8 mouse cellular contexts compared by ENCODE assay signal in the genomic region with DNA sequence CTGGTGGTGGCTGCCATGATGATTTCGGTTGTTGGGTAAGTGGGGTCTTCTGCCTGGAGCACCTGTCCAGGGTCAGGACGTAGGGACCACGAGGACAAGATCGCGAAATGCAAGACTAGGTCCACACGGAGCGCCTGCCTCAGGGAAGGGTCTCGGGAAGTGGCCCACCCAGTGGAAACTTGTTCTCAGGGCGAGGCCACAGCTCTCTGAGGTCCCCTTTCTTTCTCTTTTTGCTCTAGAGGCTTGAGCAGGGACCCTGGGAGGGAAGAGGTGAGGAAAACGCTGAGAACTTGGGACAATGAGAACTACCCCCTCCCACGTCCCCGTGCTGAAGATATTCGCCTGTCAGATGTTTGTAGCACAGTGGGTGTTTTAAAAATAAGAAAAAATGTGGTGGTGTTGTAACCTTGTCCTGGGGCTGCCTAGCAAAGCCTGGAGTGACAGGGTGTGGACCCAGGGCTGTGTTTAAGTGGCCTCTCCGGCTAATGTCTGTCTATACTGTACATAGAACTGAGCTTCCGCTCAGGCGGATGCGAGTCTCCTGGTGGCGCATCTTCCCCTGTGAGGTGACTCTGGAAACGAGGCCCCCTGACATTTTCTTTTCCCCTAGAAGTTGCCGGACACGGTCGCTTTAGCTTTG. TPM values are rescaled to one million over a fixed set of nuclear protein-coding genes. Genes with fewer than 3 reads are reported as not detected.
DNase-seq lines count a peak whose midpoint lies in the region; ATAC-seq lines count a peak whose summit lies in the region.

No protein-coding gene starts in this region.

- no peak for DNase-seq in heart, postnatal 10 days
- peak; percentile 50 for DNase-seq in Muller cell, postnatal 12 days (ENCODE audit: inconsistent ontology term)
- DNase-seq in kidney, postnatal 10 days: peak; percentile 39
- peak; percentile 53 for DNase-seq in splenic B cell, adult 2 months (ENCODE audit: low read depth, low spot score)
- DNase-seq in left cerebral cortex, postnatal 4 days: no peak

- H3K4me2 ChIP-seq in heart, embryonic 13.5 days: peak overlapping the region; percentile 89
- H3K4me2 ChIP-seq in forebrain, embryonic 12.5 days: peak overlapping the region; percentile 84

- H3K79me2 ChIP-seq in macrophage (ENCODE audit: inconsistent target): peaks cover 52% of the 10 kb centered on the region

- H3K36me3 ChIP-seq in heart, embryonic 13.5 days: peaks cover 18% of the 10 kb centered on the region
- no peaks in the 10 kb centered on the region; the same call in 1 of the 2 replicates for H3K36me3 ChIP-seq in forebrain, embryonic 12.5 days (replicated peaks)
- no peaks in the 10 kb centered on the region for H3K36me3 ChIP-seq in macrophage (ENCODE audit: inconsistent target)
- H3K36me3 ChIP-seq in splenic B cell, adult 2 months (ENCODE audit: control insufficient read depth, insufficient read depth, low read length, poor library complexity, severe bottlenecking): 0 out of 2 replicates have a peak, but pooled peaks cover 2% of the 10 kb centered on the region

- H3K9ac ChIP-seq in heart, embryonic 13.5 days: peak overlapping the region; percentile 91
- H3K9ac ChIP-seq in forebrain, embryonic 12.5 days: peak overlapping the region; percentile 64

- no peaks in the 10 kb centered on the region; the same call in 1 of the 2 replicates for H3K9me3 ChIP-seq in heart, embryonic 13.5 days
- 0 out of 2 replicates have a peak, but pooled peaks cover 8% of the 10 kb centered on the region for H3K9me3 ChIP-seq in forebrain, embryonic 12.5 days

- 0 out of 2 replicates have a peak, but pooled peaks have one; percentile 58 for ATAC-seq in heart, embryonic 13.5 days (ENCODE audit: extremely low read depth, insufficient number of reproducible peaks, low FRiP score, low TSS enrichment)
- peak; percentile 69 for ATAC-seq in forebrain, embryonic 12.5 days (ENCODE audit: low FRiP score)

- H3K4me3 ChIP-seq in heart, embryonic 13.5 days: peak overlapping the region; percentile 82
- H3K4me3 ChIP-seq in forebrain, embryonic 12.5 days (replicated peaks): peak overlapping the region; percentile 64
- peak overlapping the region; percentile 99 for H3K4me3 ChIP-seq in macrophage (ENCODE audit: inconsistent target)

- intact Hi-C loops in heart, postnatal 10 days (cut with DNase I): no loop called here
- intact Hi-C loops in left cerebral cortex, postnatal 4 days (cut with DNase I): no loop called here

- WGBS in heart, embryonic 13.5 days: 1% methylated on average over 22 of the region's 22 CpGs
- WGBS in forebrain, embryonic 12.5 days: 3% methylated on average over 22 of the region's 22 CpGs
- WGBS in macrophage (ENCODE audit: missing documents): under 1% methylated on average over 22 of the region's 22 CpGs

- H3K27ac ChIP-seq in heart, embryonic 13.5 days (replicated peaks): peak overlapping the region; percentile 77
- 0 out of 2 replicates have a peak overlapping the region, but pooled peaks have one; percentile 0 for H3K27ac ChIP-seq in forebrain, embryonic 12.5 days
- H3K27ac ChIP-seq in macrophage: peak overlapping the region; percentile 90

- no peaks in the 10 kb centered on the region for H3K27me3 ChIP-seq in heart, embryonic 13.5 days (replicated peaks)
- H3K27me3 ChIP-seq in forebrain, embryonic 12.5 days: no peaks in the 10 kb centered on the region
- no peaks in the 10 kb centered on the region for H3K27me3 ChIP-seq in splenic B cell, adult 2 months (ENCODE audit: control insufficient read depth, insufficient read depth, low read length, poor library complexity, severe bottlenecking)

- peaks cover 54% of the 10 kb centered on the region for H3K4me1 ChIP-seq in heart, embryonic 13.5 days
- peaks cover 12% of the 10 kb centered on the region for H3K4me1 ChIP-seq in forebrain, embryonic 12.5 days

RNA-seq across cellular contexts. Expression of a gene that starts 0.6 kb away (rescaled TPM):
- polyA plus RNA-seq in heart, embryonic 13.5 days (2015; fragmentation: Nextera tagmentation; extraction: Ambion mirVana): 82.7 and 96.9 TPM in 2 replicates
- 100 to 1,000 TPM in 1 of 2 experiments, 10 to 100 TPM in 1; 98.4 to 107 TPM for total RNA-seq in heart, postnatal 10 days (2021)
- polyA plus RNA-seq in forebrain, embryonic 12.5 days (2016; fragmentation: Nextera tagmentation; extraction: Ambion mirVana): 61.4 and 65.3 TPM in 2 replicates
- 10 to 100 TPM in 23 of 26 experiments, 1 to 10 TPM in 3; 6.7 to 35.7 (median 17.8) TPM for total RNA-seq in macrophage (2018; cell fraction: chromatin; rRNA removed)
- total RNA-seq in macrophage (2018; cell fraction: cytosol; rRNA removed): 100 to 1,000 TPM; 154 to 210 (median 178) TPM
- 100 to 1,000 TPM in 1 of 26 experiments, 10 to 100 TPM in 25; 42.7 to 120 (median 70.6) TPM for total RNA-seq in macrophage (2018; cell fraction: nucleus; rRNA removed)
- polyA plus RNA-seq in macrophage (2018): 170 to 235 TPM (median 193 TPM) in 3 replicates
- 100 to 1,000 TPM; 150 to 152 TPM for total RNA-seq in left cerebral cortex, postnatal 4 days (2021)

RNA-seq across cellular contexts. Expression of a gene that starts 5.6 kb away (rescaled TPM):
- 68.6 and 74.0 TPM in 2 replicates for polyA plus RNA-seq in heart, embryonic 13.5 days (2015; fragmentation: Nextera tagmentation; extraction: Ambion mirVana)
- 10 to 100 TPM; 74.8 to 75.1 TPM for total RNA-seq in heart, postnatal 10 days (2021)
- 94.7 and 95.1 TPM in 2 replicates for polyA plus RNA-seq in forebrain, embryonic 12.5 days (2016; fragmentation: Nextera tagmentation; extraction: Ambion mirVana)
- 100 to 1,000 TPM in 13 of 26 experiments, 10 to 100 TPM in 13; 41.1 to 153 (median 102) TPM for total RNA-seq in macrophage (2018; cell fraction: chromatin; rRNA removed)
- 10 to 100 TPM; 33.3 to 41.9 (median 36.9) TPM for total RNA-seq in macrophage (2018; cell fraction: cytosol; rRNA removed)
- total RNA-seq in macrophage (2018; cell fraction: nucleus; rRNA removed): 100 to 1,000 TPM in 2 of 26 experiments, 10 to 100 TPM in 24; 34.7 to 113 (median 66.4) TPM
- 40.7 to 57.8 TPM (median 56.6 TPM) in 3 replicates for polyA plus RNA-seq in macrophage (2018)
- total RNA-seq in left cerebral cortex, postnatal 4 days (2021): 10 to 100 TPM; 75.9 to 78.9 TPM

RNA-seq across cellular contexts. Expression of a gene that starts 32.2 kb away (rescaled TPM):
- 23.6 and 25.7 TPM in 2 replicates for polyA plus RNA-seq in heart, embryonic 13.5 days (2015; fragmentation: Nextera tagmentation; extraction: Ambion mirVana)
- total RNA-seq in heart, postnatal 10 days (2021): 10 to 100 TPM; 34.3 to 36.3 TPM
- 30.5 and 33.5 TPM in 2 replicates for polyA plus RNA-seq in forebrain, embryonic 12.5 days (2016; fragmentation: Nextera tagmentation; extraction: Ambion mirVana)
- 10 to 100 TPM; 42.4 to 92.0 (median 68.5) TPM for total RNA-seq in macrophage (2018; cell fraction: chromatin; rRNA removed)
- total RNA-seq in macrophage (2018; cell fraction: cytosol; rRNA removed): 10 to 100 TPM; 36.6 to 66.2 (median 47.8) TPM
- total RNA-seq in macrophage (2018; cell fraction: nucleus; rRNA removed): 10 to 100 TPM; 38.4 to 89.1 (median 56.8) TPM
- 19.9 to 24.8 TPM (median 20.9 TPM) in 3 replicates for polyA plus RNA-seq in macrophage (2018)
- 10 to 100 TPM; 47.4 to 51.6 TPM for total RNA-seq in left cerebral cortex, postnatal 4 days (2021)

RNA-seq across cellular contexts. Expression of a gene that starts 41.5 kb away (rescaled TPM):
- polyA plus RNA-seq in heart, embryonic 13.5 days (2015; fragmentation: Nextera tagmentation; extraction: Ambion mirVana): 14.3 and 16.7 TPM in 2 replicates
- total RNA-seq in heart, postnatal 10 days (2021): 10 to 100 TPM; 45.8 to 66.3 TPM
- 0.19 TPM in 1 of 2 replicates, not detected in the other for polyA plus RNA-seq in forebrain, embryonic 12.5 days (2016; fragmentation: Nextera tagmentation; extraction: Ambion mirVana)
- under 1 TPM in 3 of 26 experiments, not detected in 23; 0.33 to 0.63 (median 0.37) TPM for total RNA-seq in macrophage (2018; cell fraction: chromatin; rRNA removed)
- total RNA-seq in macrophage (2018; cell fraction: cytosol; rRNA removed): under 1 TPM in 2 of 26 experiments, not detected in 24; 0.05 TPM
- under 1 TPM in 2 of 26 experiments, not detected in 24; 0.23 to 0.99 TPM for total RNA-seq in macrophage (2018; cell fraction: nucleus; rRNA removed)
- polyA plus RNA-seq in macrophage (2018): not detected in 3 replicates
- total RNA-seq in left cerebral cortex, postnatal 4 days (2021): 1 to 10 TPM in 1 of 2 experiments, under 1 TPM in 1; 0.77 to 1.1 TPM

Comparison
In these comparisons a context has a peak if more than half of its experiments do, and no peak if none do; other contexts are left out.
1. H3K27ac ChIP-seq: peak in every context shown above with its lines; median percentile 90 in macrophage; 77 in heart, embryonic 13.5 days; 0 in forebrain, embryonic 12.5 days.
2. DNase-seq: peak in Muller cell, postnatal 12 days (single experiment), kidney, postnatal 10 days (single experiment) and splenic B cell, adult 2 months (single experiment); none in heart, postnatal 10 days (0 of 2) and left cerebral cortex, postnatal 4 days (single experiment).
3. Peak in every context shown above with its lines, with median percentiles within 50 percentile points of each other: H3K4me3 ChIP-seq.